Mouse (Mus musculus): Measurements from ENCODE around the gene Tmie. TPM values are rescaled to one million over a fixed set of nuclear protein-coding genes. Genes with fewer than 3 reads are reported as not detected.
A peak's percentile ranks its signal among the peaks of the same experiment; 100 is the strongest.

Tmie gene
- total RNA-seq (2021), result 1 to 10 TPM; 1.2 to 1.8 TPM

- peak; percentile 34 to 52 for DNase-seq
These were observed at the start of gene Tmie for GRCm38 (mm10) chr9:110879998-110880561. Gene Tmie (minus strand): TSS chr9:110880113.

DNA sequence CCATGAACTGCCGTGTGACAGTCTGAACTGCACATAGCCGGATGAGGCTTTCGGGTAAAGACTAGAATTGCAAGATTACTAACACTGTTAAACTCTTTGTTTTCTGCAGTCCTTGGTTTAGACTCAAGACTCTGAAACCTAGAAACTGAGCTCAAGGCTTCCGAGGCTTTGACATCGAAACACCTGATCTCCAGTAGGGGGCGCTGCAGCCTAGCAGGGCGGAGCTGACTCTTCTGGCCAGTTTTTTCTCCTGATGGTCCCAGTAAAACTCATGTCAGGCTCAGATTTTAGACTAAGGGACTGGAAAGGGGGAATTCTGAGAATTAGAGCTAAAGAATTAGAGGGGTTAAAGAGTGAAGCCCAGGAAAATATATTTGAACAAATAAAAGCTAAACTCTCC, 42.8 kb upstream of the Tmie start:
- peak in 1 of 2 experiments; percentile 59 for DNase-seq

DNA sequence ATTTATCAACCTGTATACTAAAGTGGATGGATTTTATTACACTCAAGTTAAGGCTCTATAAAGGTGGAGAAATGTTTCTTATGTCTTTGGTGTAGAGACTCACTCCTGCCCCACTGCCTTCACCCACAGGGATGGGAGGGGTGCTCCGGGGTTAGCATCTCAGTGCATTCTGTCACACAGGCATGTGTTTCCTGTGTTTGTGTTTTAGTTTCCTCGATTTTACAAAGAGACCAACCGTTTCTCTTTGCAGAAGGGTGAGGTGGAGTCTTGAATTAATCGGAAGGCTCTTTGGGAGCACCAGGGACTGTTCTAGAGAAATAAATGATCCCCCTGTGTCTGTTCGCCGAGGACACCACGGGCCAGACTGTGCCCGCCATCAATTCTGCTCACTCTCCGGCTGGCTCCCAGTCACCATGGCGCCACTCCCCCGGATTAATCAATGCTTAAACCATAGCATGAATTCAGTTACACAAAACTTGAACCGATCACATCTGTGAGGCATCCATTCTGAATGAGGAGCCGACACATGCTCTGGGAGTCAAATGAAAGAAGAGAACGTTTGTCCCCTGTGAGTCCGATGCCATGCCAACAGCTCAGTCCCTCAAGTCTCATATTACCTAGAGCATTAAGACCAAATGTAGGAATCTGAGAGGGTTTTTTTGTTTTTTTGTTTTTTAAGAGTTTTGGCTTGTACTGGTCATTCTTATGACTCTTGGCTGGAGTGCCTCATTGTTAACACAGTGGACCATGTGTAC, 40.9 kb upstream of the Tmie start:
- DNase-seq, result no peak

- no peak for DNase-seq
These were observed 36.9 kb upstream of the Tmie start, which contains the start of gene Fam240a for GRCm38 (mm10) chr9:110916786-110917185. Gene Fam240a (minus strand): TSS chr9:110916861.

- DNase-seq, result no peak
These were observed 35.6 kb upstream of the Tmie start for GRCm38 (mm10) chr9:110915466-110915865.

DNA sequence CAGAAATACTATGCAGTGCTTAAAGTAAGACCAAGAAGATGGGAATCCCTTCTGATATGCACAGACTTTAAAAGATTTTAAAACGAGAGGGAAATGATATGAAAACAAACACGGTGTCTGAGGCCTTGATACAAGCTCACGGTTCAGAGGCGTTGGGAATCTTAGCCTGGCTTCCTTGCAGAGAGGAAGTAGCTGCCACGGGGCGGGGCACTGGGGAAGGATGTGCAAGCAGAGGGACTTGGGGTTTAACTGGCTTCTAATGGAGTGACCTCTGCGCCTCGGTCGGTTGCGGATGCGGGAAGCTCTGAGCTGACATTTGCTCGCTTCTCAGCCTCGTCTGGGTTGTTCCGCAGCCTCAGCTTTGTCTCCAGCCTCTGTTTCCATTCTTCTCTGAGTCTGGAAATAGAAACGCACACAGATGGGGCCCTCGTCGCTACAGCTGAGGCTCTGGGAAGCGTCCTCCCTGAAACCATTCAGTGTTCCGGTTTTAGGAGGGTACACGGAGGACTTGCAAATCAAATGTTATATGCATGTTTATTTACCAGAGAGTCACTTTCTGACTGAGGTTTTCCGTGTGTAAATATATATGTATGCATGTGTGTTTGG, 34.8 kb upstream of the Tmie start:
- DNase-seq, result no peak

DNA sequence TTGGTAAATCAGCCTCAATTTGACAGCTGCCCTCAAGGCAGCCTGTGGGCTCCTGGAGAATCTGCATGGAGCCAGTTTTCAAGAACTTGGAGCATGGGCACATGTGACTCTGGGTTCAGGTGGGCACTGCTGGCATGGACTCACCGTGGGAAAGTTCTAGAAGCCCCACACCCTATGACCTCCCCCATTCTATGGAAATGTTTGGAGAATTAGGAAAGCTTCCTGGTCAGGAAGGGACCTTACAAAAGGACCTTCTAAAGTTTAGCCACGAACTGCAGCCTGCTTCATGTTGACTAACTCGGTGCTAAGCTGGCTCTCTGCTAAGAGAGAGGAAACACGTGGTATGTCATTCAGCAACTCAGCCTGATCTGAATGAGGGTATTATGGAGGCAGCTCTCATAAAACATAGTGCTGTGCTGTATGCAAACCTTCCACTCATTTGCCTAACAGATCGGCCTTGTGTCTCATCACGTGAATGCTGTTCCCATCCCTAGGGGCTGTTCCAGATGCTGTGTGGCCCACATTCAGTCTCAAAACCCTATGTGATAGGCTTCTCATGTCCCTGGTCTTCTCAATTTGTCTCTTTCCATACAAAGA, 29.6 kb upstream of the Tmie start:
- DNase-seq, result no peak

DNA sequence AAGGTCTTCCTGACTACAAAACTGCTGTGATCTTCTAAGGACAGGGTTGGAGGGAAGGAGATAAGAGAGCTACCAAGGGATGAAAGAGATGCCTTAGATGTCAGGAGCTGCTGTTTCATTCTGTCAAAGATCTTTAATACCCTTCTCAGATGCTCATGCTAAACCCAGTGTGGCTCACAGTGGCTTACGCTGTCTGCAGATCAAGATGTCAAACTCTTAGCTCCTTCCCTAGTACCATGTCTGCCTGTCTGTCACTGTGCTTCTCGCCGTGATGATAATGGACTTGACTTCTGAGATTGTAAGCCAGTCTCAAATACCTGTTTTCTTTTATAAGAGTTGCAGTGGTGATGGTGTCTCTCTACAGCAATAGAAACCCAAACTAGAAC, 28.7 kb upstream of the Tmie start:
- DNase-seq, result no peak

GRCm38 (mm10) chr9:110907838-110908630, 28.1 kb upstream of the Tmie start:
- no peak for DNase-seq

DNA sequence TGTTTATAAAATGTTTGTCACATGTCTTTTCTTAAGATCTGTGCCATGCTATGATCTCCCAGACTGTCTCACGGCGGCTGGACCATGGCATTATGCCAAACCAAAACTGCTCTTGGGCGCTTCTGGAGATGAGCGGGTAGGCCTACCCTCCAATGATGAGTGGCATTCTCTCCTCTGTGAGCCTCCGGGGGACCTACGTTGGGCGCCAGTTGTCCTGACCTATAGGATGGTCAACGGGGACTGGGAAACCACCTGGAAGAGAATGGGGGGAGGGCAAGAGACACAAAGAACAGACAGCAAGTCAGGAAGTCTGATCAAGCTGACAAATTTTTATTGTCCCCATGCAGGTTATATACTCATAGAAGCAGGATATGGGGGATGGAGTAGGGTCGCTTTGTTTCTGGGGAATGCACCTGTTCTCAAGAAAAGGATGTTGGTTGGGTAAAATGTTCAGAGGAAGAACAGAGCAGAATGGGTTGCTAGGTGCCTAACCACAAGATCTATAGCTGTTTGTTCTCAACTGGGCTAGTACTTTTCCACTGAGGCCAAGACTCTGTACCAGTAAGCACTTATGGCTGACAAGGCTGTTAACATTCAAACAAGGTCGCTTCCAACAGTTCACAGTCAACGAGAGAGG, 27.4 kb upstream of the Tmie start:
- no peak for DNase-seq

DNA sequence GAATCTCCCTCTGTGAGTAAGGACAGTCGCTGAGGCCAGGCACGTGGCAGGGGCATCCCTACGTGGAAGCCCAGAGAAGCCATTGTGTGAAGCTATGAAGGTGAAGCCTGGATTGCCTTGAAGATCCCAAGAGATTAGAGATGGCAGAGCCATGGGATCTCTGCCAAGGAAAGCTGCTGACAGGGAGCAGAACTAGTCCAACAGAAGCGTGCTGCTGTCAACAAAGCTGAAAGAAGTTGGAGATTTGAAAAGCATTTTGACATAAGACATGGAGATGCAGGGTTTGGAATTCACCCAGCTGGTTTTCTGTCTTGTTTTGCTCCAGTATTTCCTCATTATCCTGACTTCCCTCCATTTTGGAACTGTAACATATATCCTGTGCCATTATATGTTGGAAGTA, 22.4 kb upstream of the Tmie start:
- no peak for DNase-seq

- DNase-seq, result no peak
These were observed 21.3 kb upstream of the Tmie start for GRCm38 (mm10) chr9:110901204-110901603.

GRCm38 (mm10) chr9:110899451-110900008, 19.6 kb upstream of the Tmie start:
- DNase-seq, result no peak

DNA sequence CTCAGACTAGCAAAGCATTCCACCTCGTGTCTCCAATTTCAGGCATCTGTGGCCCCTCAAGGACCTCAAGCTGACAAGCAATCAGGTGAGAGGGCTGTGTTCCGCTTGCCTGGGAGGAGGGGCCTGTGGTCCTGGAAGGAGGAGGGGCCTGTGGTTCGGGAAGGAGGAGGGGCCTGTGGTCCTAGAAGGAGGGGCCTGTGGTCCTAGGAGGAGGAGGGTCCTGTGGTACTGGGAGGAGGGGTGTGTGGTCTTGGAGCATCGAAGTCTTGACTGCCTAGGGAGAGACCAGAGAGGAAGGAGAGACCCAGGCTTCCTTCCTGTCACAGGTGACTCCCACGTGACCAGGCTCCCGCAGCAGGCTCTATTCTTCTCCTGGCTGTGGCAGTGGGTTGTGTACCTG, 16.7 kb upstream of the Tmie start:
- DNase-seq, result no peak

DNA sequence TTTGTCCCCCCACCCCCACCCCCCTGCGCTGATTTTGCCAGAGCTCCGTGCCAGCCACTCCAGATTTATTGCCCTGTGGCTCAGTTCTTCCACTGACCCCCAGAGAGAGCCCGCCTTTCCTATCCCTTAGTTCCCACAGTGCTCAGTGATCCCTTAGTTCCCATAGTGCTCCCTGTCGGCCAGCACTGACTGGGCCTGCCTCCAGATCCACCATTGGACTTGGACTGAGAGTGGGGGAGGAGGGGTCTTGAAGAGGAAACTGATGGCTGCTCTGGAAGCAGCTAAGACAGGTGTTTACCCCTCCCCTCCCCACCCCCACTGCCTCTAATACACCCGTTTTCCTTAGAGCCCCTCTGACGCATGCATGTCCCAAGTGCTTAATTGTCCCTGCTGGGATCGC, 16.1 kb upstream of the Tmie start:
- no peak for DNase-seq

DNA sequence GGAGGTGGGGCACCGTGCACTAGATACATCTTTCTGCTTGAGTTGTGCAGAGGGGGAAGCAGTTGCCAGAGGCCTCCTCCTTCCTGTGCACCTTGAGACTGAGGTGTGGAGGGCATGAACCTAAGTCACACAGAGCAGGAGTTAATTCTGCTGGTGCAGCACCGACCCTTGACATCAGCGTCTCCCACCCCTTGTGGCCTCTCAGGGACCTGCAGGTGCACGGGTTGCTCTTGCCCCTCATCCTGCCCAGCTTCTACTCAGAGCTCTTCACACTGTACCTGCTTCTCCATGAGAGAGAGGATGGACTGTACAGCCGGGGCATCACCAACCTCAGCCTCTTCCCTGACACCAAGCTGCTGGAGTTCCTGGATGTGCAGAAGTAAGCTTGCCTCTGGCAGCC, 15.6 kb upstream of the Tmie start:
- DNase-seq, result no peak

- no peak for DNase-seq
These were observed 13.5 kb upstream of the Tmie start for GRCm38 (mm10) chr9:110893429-110893828.

DNA sequence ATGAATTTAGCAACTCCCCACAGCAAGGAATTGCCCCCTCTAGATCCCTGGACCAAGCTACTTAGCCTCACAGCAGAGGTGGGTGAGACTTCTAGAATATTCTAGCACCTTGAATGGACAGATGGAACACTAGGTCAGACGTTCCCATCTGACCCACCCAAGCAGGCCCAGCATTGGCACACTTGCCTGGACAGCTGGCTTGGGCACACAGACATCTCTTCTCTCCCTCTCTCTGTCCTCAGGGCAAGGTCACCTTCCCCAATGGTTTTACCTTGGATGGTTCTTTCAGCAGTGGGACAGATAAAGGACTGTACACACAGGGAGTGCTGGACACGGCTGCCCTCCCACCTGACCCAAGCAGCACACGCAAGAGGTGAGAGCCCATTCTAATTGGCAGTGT, 12.6 kb upstream of the Tmie start:
- DNase-seq, result no peak

DNA sequence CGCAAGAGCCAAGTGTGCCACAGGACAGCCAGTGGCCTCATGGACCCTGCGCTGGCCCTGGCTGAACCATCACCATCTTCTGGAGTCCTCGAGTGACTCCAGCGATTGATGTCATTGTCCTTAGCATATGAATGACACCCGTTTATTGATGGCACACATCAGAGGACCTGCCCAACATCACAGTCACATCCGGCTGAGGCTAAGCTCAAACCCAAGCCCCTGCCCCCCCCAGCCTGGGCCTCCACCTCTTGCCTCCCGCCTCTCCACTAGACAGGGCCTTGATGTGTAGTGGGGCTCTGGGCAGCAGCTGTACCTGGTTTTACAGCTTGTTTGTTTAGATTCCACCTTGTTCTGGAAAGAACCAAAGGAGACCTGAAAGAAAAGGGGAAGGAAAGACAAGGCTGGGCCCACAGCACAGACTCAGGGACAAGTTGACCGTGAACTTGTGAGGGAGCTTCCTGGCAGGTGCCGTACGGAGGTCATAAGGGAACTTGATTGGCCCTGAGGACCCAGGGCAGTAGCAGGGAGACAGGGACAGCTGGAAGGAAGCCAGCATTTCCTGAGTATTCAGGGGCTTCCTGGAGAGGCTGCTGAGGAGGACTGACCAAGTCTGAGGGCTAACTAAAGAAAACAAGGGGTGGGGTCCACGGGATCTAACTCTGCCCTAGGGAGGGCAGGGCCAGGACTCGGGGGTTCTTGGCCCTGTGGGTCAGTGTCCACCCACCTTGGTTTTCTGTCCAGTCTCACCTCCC, 11.3 kb upstream of the Tmie start:
- no peak for DNase-seq

DNA sequence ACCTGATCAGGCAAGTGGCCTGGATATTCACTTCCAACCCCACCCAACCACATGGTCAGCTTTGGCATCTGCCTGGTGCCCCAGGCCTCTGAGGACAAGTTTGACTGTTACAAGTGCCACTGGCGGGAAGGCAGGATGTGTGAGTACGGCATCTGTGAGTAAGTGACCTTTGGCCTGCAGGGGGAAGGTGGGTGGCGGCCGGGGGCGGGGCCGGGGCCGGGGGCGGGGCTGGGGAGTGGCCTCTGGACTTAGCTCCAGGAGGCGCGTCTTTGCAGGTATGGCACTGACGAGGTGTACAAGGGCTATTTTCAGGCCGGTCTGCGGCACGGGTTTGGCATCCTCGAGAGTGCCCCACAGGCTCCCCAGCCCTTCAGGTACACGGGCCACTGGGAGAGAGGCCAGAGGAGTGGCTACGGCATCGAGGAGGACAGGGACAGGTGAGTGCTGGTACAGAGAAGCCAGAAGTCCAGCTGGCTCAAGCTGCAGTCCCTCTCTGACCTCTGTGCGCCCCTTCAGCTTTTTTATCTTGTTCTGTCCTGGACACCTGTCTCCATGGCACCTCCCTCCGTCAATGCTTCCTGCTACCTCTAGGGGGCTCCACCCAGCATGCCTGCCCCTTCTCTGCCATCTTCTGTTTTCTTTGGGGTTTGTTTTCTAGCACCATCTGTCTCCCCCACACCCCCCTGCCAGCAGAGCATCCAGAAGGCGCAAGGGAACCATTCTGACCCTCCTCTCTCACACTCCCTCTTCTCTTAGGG, 10.3 kb upstream of the Tmie start:
- no peak for DNase-seq
